Mouse (Mus musculus) gastrocnemius, adult 8-10 months (tissue): ENCODE results near the gene 2810004N23Rik. TPM values are rescaled to one million over a fixed set of nuclear protein-coding genes. Genes with fewer than 3 reads are reported as not detected.

ENCODE experiments used
- DNase-seq, 2 experiments: peaks; one replicate each; pipeline ENCODE4 v3.0.0; 2022; ENCODE audit warnings: low spot score in 2 of 2
- total RNA-seq, 4 experiments: library from RNA; stranded (reverse); gene quantifications; 2 replicates each; pipeline ENCODE4 v1.2.4; 2022

2810004N23Rik gene
- total RNA-seq, 4 experiments from 2014 or later, result 31.8 to 34.8 (median 33.5) TPM

DNA sequence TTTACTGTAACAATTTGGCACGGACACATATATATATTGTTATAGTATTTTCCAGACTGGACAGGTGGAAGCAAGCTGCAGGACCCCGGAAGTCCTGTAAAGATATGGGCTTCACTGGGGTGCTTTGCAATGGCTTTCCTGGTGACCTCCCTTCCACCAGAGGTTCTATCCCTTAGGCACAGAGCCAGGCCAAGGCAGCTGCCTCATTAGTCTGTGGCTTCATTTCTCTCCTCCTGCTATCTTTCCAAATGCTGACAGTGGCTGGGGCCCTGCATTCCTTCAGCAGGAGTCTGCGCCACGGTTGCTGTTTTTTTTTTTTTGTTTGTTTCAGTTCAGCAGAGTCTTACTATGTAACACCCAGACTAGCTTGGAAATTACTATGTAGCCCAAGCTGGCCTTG, 71.2 kb downstream of the 2810004N23Rik start:
- no peak for DNase-seq

- DNase-seq, result no peak
These were observed 72.2 kb downstream of the 2810004N23Rik start for GRCm38 (mm10) chr8:124790676-124791075.

Other genes with a start within 250 kb of the 2810004N23Rik start
- gene 2310022B05Rik, start 199.8 kb downstream of the 2810004N23Rik start, total RNA-seq, result 10 to 100 TPM in 2 of 4 experiments, 1 to 10 TPM in 2; 8.0 to 13.0 (median 10.7) TPM
- gene Ttc13, start 141.1 kb downstream of the 2810004N23Rik start, total RNA-seq, result 10 to 100 TPM; 14.1 to 20.5 (median 18.3) TPM
- gene Arv1, start 141.0 kb downstream of the 2810004N23Rik start, total RNA-seq, result 1 to 10 TPM; 1.5 to 4.5 (median 3.5) TPM
- under 1 TPM in 3 of 4 experiments, not detected in 1; 0.31 to 0.51 (median 0.36) TPM for gene Fam89a, start 111.3 kb downstream of the 2810004N23Rik start, total RNA-seq
- under 1 TPM in 2 of 4 experiments, not detected in 2; 0.19 to 0.36 TPM for gene Trim67, start 70.0 kb downstream of the 2810004N23Rik start, total RNA-seq
- 100 to 1,000 TPM; 145 to 180 (median 156) TPM for gene Gnpat, start 87 bp downstream of the 2810004N23Rik start, total RNA-seq
- gene Exoc8, start 34.6 kb upstream of the 2810004N23Rik start, total RNA-seq, result 1 to 10 TPM; 7.8 to 8.1 (median 7.9) TPM
- 1 to 10 TPM; 6.1 to 7.3 (median 6.5) TPM for gene Sprtn, start 34.8 kb upstream of the 2810004N23Rik start, total RNA-seq
- 100 to 1,000 TPM; 170 to 209 (median 181) TPM for gene Egln1, start 86.2 kb upstream of the 2810004N23Rik start, total RNA-seq
- 10 to 100 TPM; 82.7 to 94.0 (median 89.4) TPM for gene Tsnax, start 149.9 kb upstream of the 2810004N23Rik start, total RNA-seq
- gene Disc1, start 191.1 kb upstream of the 2810004N23Rik start, total RNA-seq, result 1 to 10 TPM in 3 of 4 experiments, under 1 TPM in 1; 0.73 to 1.3 (median 1.2) TPM